Mouse (Mus musculus): ENCODE measurements around the gene Ccdc177. TPM values are rescaled to one million over a fixed set of nuclear protein-coding genes. Genes with fewer than 3 reads are reported as not detected.

Gene Ccdc177
- polyA plus RNA-seq, 1 experiment from 2014 or later, result not detected

GRCm38 (mm10) chr12:80787604-80788003 is 27.1 kb upstream of the Ccdc177 start:
- Histone ChIP-seq H3K36me3 (replicated peaks; ENCODE audit: insufficient read depth, low read length) (0 out of 2 replicates have a peak, but pooled peaks cover under 1% of the 10 kb centered on the region), H3K4me2 (ENCODE audit: low read depth, low read length) (0 out of 2 replicates have a peak overlapping the region, but pooled peaks have one; percentile 3), H3K4me1 (ENCODE audit: insufficient read depth) (peaks cover 46% of the 10 kb centered on the region), H3K9ac (replicated peaks) (no peak overlapping the region), H3K4me3 (ENCODE audit: low read depth, low read length) (no peak overlapping the region), H3K9me3 (ENCODE audit: low read length) (no peaks in the 10 kb centered on the region), H3K27me3 (ENCODE audit: insufficient read depth, low read length) (no peaks in the 10 kb centered on the region), H3K27ac (ENCODE audit: low read depth) (peak overlapping the region; percentile 70)
- DNase-seq (peak; percentile 56), ATAC-seq (0 out of 2 replicates have a peak, but pooled peaks have one; percentile 6)
- TF ChIP-seq EP300 (IDR thresholded peaks at IDR 0.05; ENCODE audit: low read depth), result no peak
- WGBS (ENCODE audit: insufficient replicate concordance), result 48% methylated on average over 11 of the region's 11 CpGs

GRCm38 (mm10) chr12:80786591-80786990 is 26.1 kb upstream of the Ccdc177 start:
- no peak for DNase-seq
- WGBS (ENCODE audit: insufficient replicate concordance), result 37% methylated on average over 1 of the region's 1 CpGs
- no peaks in the 10 kb centered on the region for H3K36me3 ChIP-seq (replicated peaks; ENCODE audit: insufficient read depth, low read length)

GRCm38 (mm10) chr12:80785597-80785996 is 25.1 kb upstream of the Ccdc177 start:
- Histone ChIP-seq H3K9me3 (ENCODE audit: low read length) (no peaks in the 10 kb centered on the region), H3K27me3 (ENCODE audit: insufficient read depth, low read length) (no peaks in the 10 kb centered on the region), H3K4me2 (ENCODE audit: low read depth, low read length) (no peak overlapping the region), H3K4me3 (ENCODE audit: low read depth, low read length) (no peak overlapping the region), H3K36me3 (replicated peaks; ENCODE audit: insufficient read depth, low read length) (no peaks in the 10 kb centered on the region), H3K27ac (ENCODE audit: low read depth) (no peak overlapping the region), H3K9ac (replicated peaks) (no peak overlapping the region; the same call in 1 of the 2 replicates), H3K4me1 (ENCODE audit: insufficient read depth) (peaks cover 42% of the 10 kb centered on the region)
- TF ChIP-seq EP300 (IDR thresholded peaks at IDR 0.05; ENCODE audit: low read depth), result no peak
- TF ChIP-seq CTCF (IDR thresholded peaks at IDR 0.05; ENCODE audit: low read depth), result no peak
- DNase-seq, result no peak
- no peak for ATAC-seq
- 74% methylated on average over 4 of the region's 4 CpGs for WGBS (ENCODE audit: insufficient replicate concordance)

More at GRCm38 (mm10) chr12:80786591-80786990, 26.1 kb upstream of the Ccdc177 start:
- H3K4me3 ChIP-seq (ENCODE audit: low read depth, low read length), result no peak overlapping the region
- H3K4me2 ChIP-seq (ENCODE audit: low read depth, low read length), result no peak overlapping the region
- peaks cover 42% of the 10 kb centered on the region for H3K4me1 ChIP-seq (ENCODE audit: insufficient read depth)
- no peak overlapping the region for H3K27ac ChIP-seq (ENCODE audit: low read depth)
- no peaks in the 10 kb centered on the region for H3K27me3 ChIP-seq (ENCODE audit: insufficient read depth, low read length)
- no peak overlapping the region for H3K9ac ChIP-seq (replicated peaks)
- TF ChIP-seq EP300 (IDR thresholded peaks at IDR 0.05; ENCODE audit: low read depth) (no peak), CTCF (IDR thresholded peaks at IDR 0.05; ENCODE audit: low read depth) (no peak)
- ATAC-seq, result no peak
- no peaks in the 10 kb centered on the region for H3K9me3 ChIP-seq (ENCODE audit: low read length)

GRCm38 (mm10) chr12:80785005-80785404 is 24.5 kb upstream of the Ccdc177 start:
- Histone ChIP-seq H3K36me3 (replicated peaks; ENCODE audit: insufficient read depth, low read length) (no peaks in the 10 kb centered on the region), H3K27me3 (ENCODE audit: insufficient read depth, low read length) (no peaks in the 10 kb centered on the region), H3K4me2 (ENCODE audit: low read depth, low read length) (no peak overlapping the region), H3K4me1 (ENCODE audit: insufficient read depth) (peaks cover 42% of the 10 kb centered on the region), H3K4me3 (ENCODE audit: low read depth, low read length) (no peak overlapping the region), H3K9me3 (ENCODE audit: low read length) (no peaks in the 10 kb centered on the region), H3K9ac (replicated peaks) (no peak overlapping the region), H3K27ac (ENCODE audit: low read depth) (no peak overlapping the region)
- no peak for ATAC-seq
- TF ChIP-seq EP300 (IDR thresholded peaks at IDR 0.05; ENCODE audit: low read depth) (no peak), CTCF (IDR thresholded peaks at IDR 0.05; ENCODE audit: low read depth) (no peak)
- DNase-seq, result no peak
- 43% methylated on average over 5 of the region's 5 CpGs for WGBS (ENCODE audit: insufficient replicate concordance)

GRCm38 (mm10) chr12:80783889-80784288 is 23.4 kb upstream of the Ccdc177 start:
- DNase-seq, result no peak
- Histone ChIP-seq H3K4me1 (ENCODE audit: insufficient read depth) (peaks cover 35% of the 10 kb centered on the region), H3K36me3 (replicated peaks; ENCODE audit: insufficient read depth, low read length) (no peaks in the 10 kb centered on the region), H3K27me3 (ENCODE audit: insufficient read depth, low read length) (no peaks in the 10 kb centered on the region), H3K4me3 (ENCODE audit: low read depth, low read length) (no peak overlapping the region), H3K4me2 (ENCODE audit: low read depth, low read length) (no peak overlapping the region), H3K27ac (ENCODE audit: low read depth) (no peak overlapping the region), H3K9ac (replicated peaks) (no peak overlapping the region), H3K9me3 (ENCODE audit: low read length) (no peaks in the 10 kb centered on the region)
- no peak for ATAC-seq
- 41% methylated on average over 1 of the region's 1 CpGs for WGBS (ENCODE audit: insufficient replicate concordance)
- no peak for TF ChIP-seq EP300 (IDR thresholded peaks at IDR 0.05; ENCODE audit: low read depth)
- TF ChIP-seq CTCF (IDR thresholded peaks at IDR 0.05; ENCODE audit: low read depth), result no peak

GRCm38 (mm10) chr12:80782892-80783291 is 22.4 kb upstream of the Ccdc177 start:
- no peaks in the 10 kb centered on the region for H3K9me3 ChIP-seq (ENCODE audit: low read length)
- H3K27ac ChIP-seq (ENCODE audit: low read depth), result no peak overlapping the region
- no peak overlapping the region for H3K4me3 ChIP-seq (ENCODE audit: low read depth, low read length)
- no peaks in the 10 kb centered on the region for H3K36me3 ChIP-seq (replicated peaks; ENCODE audit: insufficient read depth, low read length)
- no peaks in the 10 kb centered on the region for H3K27me3 ChIP-seq (ENCODE audit: insufficient read depth, low read length)
- WGBS (ENCODE audit: insufficient replicate concordance), result 41% methylated on average over 3 of the region's 3 CpGs
- no peak overlapping the region for H3K4me2 ChIP-seq (ENCODE audit: low read depth, low read length)
- peak; percentile 47 for TF ChIP-seq CTCF (IDR thresholded peaks at IDR 0.05; ENCODE audit: low read depth)
- TF ChIP-seq EP300 (IDR thresholded peaks at IDR 0.05; ENCODE audit: low read depth), result no peak
- ATAC-seq, result no peak
- no peak overlapping the region for H3K9ac ChIP-seq (replicated peaks)
- peaks cover 35% of the 10 kb centered on the region for H3K4me1 ChIP-seq (ENCODE audit: insufficient read depth)
- DNase-seq, result no peak

- Histone ChIP-seq H3K4me3 (ENCODE audit: low read depth, low read length) (no peak overlapping the region), H3K36me3 (replicated peaks; ENCODE audit: insufficient read depth, low read length) (no peaks in the 10 kb centered on the region), H3K27me3 (ENCODE audit: insufficient read depth, low read length) (no peaks in the 10 kb centered on the region), H3K4me1 (ENCODE audit: insufficient read depth) (peaks cover 34% of the 10 kb centered on the region), H3K27ac (ENCODE audit: low read depth) (no peak overlapping the region), H3K9ac (replicated peaks) (no peak overlapping the region), H3K4me2 (ENCODE audit: low read depth, low read length) (no peak overlapping the region), H3K9me3 (ENCODE audit: low read length) (no peaks in the 10 kb centered on the region)
- WGBS (ENCODE audit: insufficient replicate concordance), result 68% methylated on average over 3 of the region's 3 CpGs
- no peak for TF ChIP-seq EP300 (IDR thresholded peaks at IDR 0.05; ENCODE audit: low read depth)
- TF ChIP-seq CTCF (IDR thresholded peaks at IDR 0.05; ENCODE audit: low read depth), result no peak
- no peak for ATAC-seq
- no peak for DNase-seq
These were observed 21.7 kb upstream of the Ccdc177 start for GRCm38 (mm10) chr12:80782190-80782589.
